Mouse (Mus musculus): ENCODE data around the gene Sap30bp. TPM values are rescaled to one million over a fixed set of nuclear protein-coding genes. Genes with fewer than 3 reads are reported as not detected.
A peak's percentile ranks its signal among the peaks of the same experiment; 100 is the strongest.

Gene Sap30bp
- 10 to 100 TPM; 55.3 to 60.9 TPM for total RNA-seq (2021)

DNA sequence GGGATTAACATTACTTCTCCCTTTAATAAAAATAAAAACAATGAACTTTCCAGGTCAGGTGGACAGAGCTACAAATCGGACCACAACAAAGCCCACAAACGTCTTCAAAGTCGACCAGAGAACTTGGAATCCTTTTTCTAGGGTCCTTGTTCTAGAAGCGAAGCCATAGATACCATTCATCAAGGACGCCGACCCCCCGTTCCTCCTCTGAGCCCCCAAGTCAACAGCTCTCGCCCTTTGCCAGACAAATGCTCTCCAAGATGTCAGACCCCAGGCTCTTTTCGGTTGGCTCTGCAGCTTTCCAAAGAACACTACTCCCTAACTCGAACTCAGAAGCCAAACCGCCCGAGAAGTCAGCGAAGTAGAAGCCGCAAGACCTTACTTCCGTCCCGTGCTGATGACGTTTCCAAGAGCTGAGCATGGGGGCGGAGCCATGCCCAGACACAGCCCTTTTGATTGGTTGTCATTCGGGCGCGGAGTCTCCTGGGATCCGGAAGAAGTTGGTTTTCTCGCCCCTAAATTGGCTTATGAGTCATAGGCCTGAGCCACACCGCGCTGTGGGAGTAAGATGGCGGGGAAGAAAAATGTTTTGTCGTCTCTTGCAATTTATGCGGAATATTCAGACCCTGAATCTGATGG lies at the start of gene Sap30bp, which contains the start of gene Recql5:
Sap30bp (plus strand) TSS at position 175 of the 639 bp plus-strand sequence.
Recql5 (minus strand) TSS at position 370 of the 639 bp plus-strand sequence.
- peak; percentile 98 for DNase-seq (ENCODE audit: extremely low spot score in 1 of 2, low spot score in 2 of 2)
- intact Hi-C loops (cut with DNase I), result no loop called here

GRCm38 (mm10) chr11:115884361-115884760 lies 48.7 kb upstream of the Sap30bp start:
- intact Hi-C loops (cut with DNase I), result no loop called here
- no peak for DNase-seq (ENCODE audit: extremely low spot score in 1 of 2, low spot score in 2 of 2)

DNA sequence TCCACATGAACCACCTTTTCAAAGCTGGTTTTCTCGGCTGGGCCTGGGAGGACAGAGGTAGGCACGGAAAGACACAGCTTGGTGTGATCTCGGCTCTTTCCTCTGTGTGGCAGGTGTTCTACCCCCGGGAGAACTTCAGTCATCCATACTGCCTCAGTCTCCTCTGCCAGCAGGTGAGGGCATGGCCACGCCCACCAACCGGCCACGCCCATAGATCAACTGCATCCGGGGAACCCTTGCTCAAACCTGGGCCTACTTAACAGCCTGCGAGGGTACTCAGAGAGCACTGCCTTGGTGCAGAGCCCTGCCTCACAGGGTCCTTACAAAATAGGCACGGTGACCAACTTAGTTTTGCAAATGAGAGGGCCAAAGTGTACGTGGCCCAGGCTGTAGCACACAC lies 47.8 kb upstream of the Sap30bp start:
- no peak for DNase-seq (ENCODE audit: extremely low spot score in 1 of 2, low spot score in 2 of 2)
- intact Hi-C loops (cut with DNase I), result no loop called here

DNA sequence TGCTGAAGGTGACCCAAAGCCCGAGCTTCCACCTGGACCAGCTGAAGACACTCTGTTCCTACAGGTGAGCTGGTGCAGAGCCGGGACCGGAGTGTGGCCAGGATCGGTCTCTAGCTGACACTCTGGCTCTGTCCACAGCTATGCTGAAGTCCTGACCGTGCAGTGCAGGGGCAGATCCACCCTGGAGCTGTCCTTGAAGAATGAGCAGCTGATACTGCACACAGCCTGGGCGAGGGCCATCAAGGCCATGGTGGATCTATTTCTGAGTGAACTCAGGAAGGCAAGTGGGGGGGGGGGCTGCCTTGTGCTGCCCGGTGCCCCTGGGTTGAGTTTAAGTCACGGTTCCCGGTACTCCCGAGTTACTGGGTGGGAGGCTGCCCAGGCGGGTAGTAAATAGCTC lies 46.6 kb upstream of the Sap30bp start:
- intact Hi-C loops (cut with DNase I), result no loop called here
- no peak for DNase-seq (ENCODE audit: extremely low spot score in 1 of 2, low spot score in 2 of 2)

GRCm38 (mm10) chr11:115888020-115888419 lies 45.1 kb upstream of the Sap30bp start:
- DNase-seq (ENCODE audit: extremely low spot score in 1 of 2, low spot score in 2 of 2), result no peak
- intact Hi-C loops (cut with DNase I), result no loop called here

GRCm38 (mm10) chr11:115889159-115889558 lies 43.9 kb upstream of the Sap30bp start:
- intact Hi-C loops (cut with DNase I), result no loop called here
- DNase-seq (ENCODE audit: extremely low spot score in 1 of 2, low spot score in 2 of 2), result no peak

- DNase-seq (ENCODE audit: extremely low spot score in 1 of 2, low spot score in 2 of 2), result no peak
- intact Hi-C loops (cut with DNase I), result no loop called here
These were observed 40.9 kb upstream of the Sap30bp start for GRCm38 (mm10) chr11:115892213-115892612.

GRCm38 (mm10) chr11:115893071-115893470 lies 40.0 kb upstream of the Sap30bp start:
- no peak for DNase-seq (ENCODE audit: extremely low spot score in 1 of 2, low spot score in 2 of 2)
- intact Hi-C loops (cut with DNase I), result no loop called here

DNA sequence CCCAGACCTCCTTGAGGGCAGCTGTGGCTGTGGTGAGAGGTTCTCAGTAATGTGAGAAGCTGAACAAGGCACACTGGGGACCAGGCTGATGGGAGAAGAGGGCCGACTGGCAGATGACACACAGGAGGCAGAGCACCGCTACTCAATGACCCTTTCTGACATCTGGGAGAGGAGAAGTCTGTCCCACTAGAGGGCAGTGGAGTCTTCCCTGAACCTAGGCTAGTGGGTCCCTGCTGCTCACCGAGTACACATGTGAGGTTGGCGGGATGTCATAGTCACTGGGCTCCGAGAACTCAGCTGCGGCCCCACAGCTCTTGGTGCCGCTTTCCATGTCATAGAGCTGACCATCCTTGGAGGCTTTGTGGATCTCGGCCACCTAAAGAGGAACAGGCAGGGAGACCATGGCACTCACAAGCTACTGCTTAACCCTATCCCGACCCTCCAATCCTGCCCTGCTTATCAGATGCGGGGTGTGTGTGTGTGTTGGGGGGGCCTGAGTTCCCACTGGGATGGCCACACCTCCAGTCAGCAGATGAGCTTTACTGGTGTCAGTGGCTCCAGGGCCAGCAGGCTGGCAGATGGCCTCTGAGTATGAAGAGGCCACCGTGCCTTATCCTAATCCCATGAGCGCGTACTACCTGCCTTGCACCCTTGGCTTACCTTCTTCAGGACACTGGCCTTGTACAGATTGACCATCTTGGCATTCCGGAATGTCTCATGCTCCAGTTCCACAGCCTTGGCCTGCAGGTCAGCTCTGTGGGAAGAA lies 38.1 kb upstream of the Sap30bp start:
- intact Hi-C loops (cut with DNase I), result no loop called here
- DNase-seq (ENCODE audit: extremely low spot score in 1 of 2, low spot score in 2 of 2), result no peak

- DNase-seq (ENCODE audit: extremely low spot score in 1 of 2, low spot score in 2 of 2), result no peak
- intact Hi-C loops (cut with DNase I), result no loop called here
These were observed 34.6 kb upstream of the Sap30bp start for GRCm38 (mm10) chr11:115898446-115898845.

GRCm38 (mm10) chr11:115898886-115899285 lies 34.2 kb upstream of the Sap30bp start:
- intact Hi-C loops (cut with DNase I), result no loop called here

DNA sequence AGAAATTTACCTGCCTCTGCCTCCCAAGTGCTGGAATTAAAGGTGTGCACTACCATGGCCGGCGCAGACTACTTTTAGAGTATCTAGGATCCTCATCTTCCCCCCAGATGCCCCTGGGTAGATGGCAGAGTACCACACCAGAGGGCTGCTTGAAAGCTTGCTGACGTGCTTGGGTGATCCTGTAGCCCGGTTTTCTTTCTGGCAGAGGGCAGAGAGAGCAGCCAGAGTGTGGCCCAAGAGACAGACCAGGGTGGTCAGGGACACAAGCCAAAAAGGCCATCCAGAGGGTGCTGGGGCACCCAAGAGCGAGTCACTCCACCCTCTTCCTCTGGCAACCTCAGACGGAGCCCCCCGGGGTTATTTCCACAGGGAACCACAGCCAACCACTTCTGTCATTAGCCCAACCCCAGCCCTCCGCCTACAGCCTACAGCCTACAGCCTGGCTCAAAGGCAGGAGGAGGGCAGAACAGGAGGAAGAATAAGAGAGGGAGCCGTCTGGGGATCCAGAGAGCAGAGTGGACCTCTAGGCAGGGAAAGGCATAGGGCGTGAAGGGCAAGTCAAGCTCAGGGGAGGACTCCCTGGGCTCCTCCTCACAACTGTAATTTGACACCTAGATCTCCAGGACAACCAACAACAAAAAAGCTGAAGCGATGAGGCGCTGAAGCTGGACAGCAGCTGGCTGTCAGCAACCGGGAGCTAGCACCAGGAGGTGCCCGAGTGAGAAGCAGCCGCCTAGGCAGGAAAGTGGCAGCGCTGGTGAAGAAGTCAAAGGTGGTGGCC lies 33.4 kb upstream of the Sap30bp start, which contains the start of gene Smim5:
Smim5 (plus strand) TSS at position 481 of the 781 bp plus-strand sequence.
- intact Hi-C loops (cut with DNase I), result no loop called here
- DNase-seq (ENCODE audit: extremely low spot score in 1 of 2, low spot score in 2 of 2), result no peak

More at GRCm38 (mm10) chr11:115898886-115899285, 34.2 kb upstream of the Sap30bp start:
- DNase-seq (ENCODE audit: extremely low spot score in 1 of 2, low spot score in 2 of 2), result peak; percentile 34 to 58

DNA sequence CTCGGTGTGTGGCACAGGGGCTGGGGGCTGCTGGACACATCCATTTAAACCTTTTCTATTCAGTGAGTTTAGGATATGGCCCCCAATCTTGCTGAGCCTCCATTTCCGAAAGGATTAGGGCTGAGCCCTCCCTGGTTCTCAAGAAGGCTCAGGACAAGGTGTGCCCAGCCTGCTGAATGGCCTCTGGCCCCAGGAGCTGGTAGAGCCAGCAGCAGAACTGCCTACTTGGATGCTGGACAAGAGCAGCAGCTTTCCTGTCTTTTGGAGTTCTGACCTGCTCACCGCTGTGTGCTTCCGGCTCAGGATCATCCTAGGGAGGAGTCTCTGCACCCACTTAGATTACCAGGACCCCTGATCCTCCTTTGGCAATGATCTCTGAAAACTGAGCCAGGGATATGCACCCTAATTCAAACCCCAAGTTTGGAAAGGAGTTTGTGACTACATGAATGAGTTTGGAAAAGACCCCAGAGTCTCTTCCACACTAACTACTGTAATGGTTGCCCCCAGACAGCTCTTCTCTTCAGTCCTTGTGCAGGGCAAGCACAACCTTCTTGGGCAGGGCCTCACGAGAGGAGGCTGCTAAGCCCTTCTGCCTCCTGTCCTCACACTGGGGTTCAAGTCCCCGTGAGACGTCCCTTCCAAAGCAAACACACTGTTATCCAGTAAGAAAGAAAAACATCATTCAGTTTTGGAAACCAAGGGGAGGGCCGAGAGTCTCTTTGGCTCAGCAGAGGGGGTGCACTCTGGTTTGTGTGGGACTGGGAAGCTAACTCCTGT lies 32.3 kb upstream of the Sap30bp start:
- intact Hi-C loops (cut with DNase I), result no loop called here
- no peak for DNase-seq (ENCODE audit: extremely low spot score in 1 of 2, low spot score in 2 of 2)

GRCm38 (mm10) chr11:115901338-115902161 lies 31.5 kb upstream of the Sap30bp start:
- intact Hi-C loops (cut with DNase I), result no loop called here
- no peak for DNase-seq (ENCODE audit: extremely low spot score in 1 of 2, low spot score in 2 of 2)

GRCm38 (mm10) chr11:115902177-115902576 lies 30.9 kb upstream of the Sap30bp start:
- no peak for DNase-seq (ENCODE audit: extremely low spot score in 1 of 2, low spot score in 2 of 2)
- intact Hi-C loops (cut with DNase I), result no loop called here

- intact Hi-C loops (cut with DNase I), result no loop called here
- no peak for DNase-seq (ENCODE audit: extremely low spot score in 1 of 2, low spot score in 2 of 2)
These were observed 30.3 kb upstream of the Sap30bp start for GRCm38 (mm10) chr11:115902831-115903230.

- no peak for DNase-seq (ENCODE audit: extremely low spot score in 1 of 2, low spot score in 2 of 2)
- intact Hi-C loops (cut with DNase I), result no loop called here
These were observed 29.5 kb upstream of the Sap30bp start for GRCm38 (mm10) chr11:115903384-115904230.

Data from left cerebral cortex, postnatal 10 days (tissue).